Mouse (Mus musculus) kidney, embryonic 14.5 days (tissue): Measurements from ENCODE around the gene Gm11077. TPM values are rescaled to one million over a fixed set of nuclear protein-coding genes. Genes with fewer than 3 reads are reported as not detected.

ENCODE experiments used
- ATAC-seq: fragments of 200-750 bp; cut with Nextera tagmentation; 2 replicates; pipeline ENCODE4 v1.8.0; 2017; ENCODE audit warnings: moderate number of reproducible peaks, mild to moderate bottlenecking, moderate TSS enrichment, moderate library complexity; ENCODE audit not compliant: low FRiP score, low TSS enrichment
- H3K27ac ChIP-seq: fragments of 300-500 bp; sonication (generic); 2 replicates; pipeline ENCODE4 v1.5.1; 2014; ENCODE audit warnings: low read depth, mild to moderate bottlenecking, low read length, moderate library complexity, mixed read lengths
- H3K27me3 ChIP-seq: fragments of 300-500 bp; sonication (generic); 2 replicates; pipeline ENCODE4 v1.6.1; 2014; ENCODE audit warnings: mild to moderate bottlenecking, low read length; ENCODE audit not compliant: control insufficient read depth, insufficient read depth
- H3K36me3 ChIP-seq: fragments of 300-500 bp; sonication (generic); 2 replicates; pipeline ENCODE4 v1.6.1; 2014; ENCODE audit warnings: low read length, mixed read lengths; ENCODE audit not compliant: control insufficient read depth, insufficient read depth
- H3K4me1 ChIP-seq: fragments of 300-500 bp; sonication (generic); 2 replicates; pipeline ENCODE4 v1.6.1; 2014; ENCODE audit warnings: low read length, mixed read lengths; ENCODE audit not compliant: control insufficient read depth, insufficient read depth
- H3K4me2 ChIP-seq: fragments of 300-500 bp; sonication (generic); replicated peaks from 2 replicates; pipeline ENCODE4 v1.6.1; 2014; ENCODE audit warnings: low read depth, mild to moderate bottlenecking, low read length
- H3K4me3 ChIP-seq: fragments of 300-500 bp; sonication (generic); 2 replicates; pipeline ENCODE4 v1.5.1; 2014; ENCODE audit warnings: mild to moderate bottlenecking, low read length
- H3K9ac ChIP-seq: fragments of 300-500 bp; sonication (generic); 2 replicates; pipeline ENCODE4 v1.6.1; 2014; ENCODE audit warnings: low read depth, mild to moderate bottlenecking, low read length, moderate library complexity
- H3K9me3 ChIP-seq: fragments of 300-500 bp; sonication (generic); 2 replicates; pipeline ENCODE4 v1.6.1; 2016; ENCODE audit warnings: low read length; ENCODE audit not compliant: control insufficient read depth
- WGBS: fragments of 180-500 bp; shearing (Covaris S2); extraction: QIAGEN DNeasy Blood & Tissue Kit; methylation state at CpG from one replicate; pipeline ENCODE4 v1.1.7; 2014; 5-methylcytosine and 5-hydroxymethylcytosine counted together
- polyA plus RNA-seq: library from polyadenylated mRNA; unstranded; fragments of >200 nt; fragmentation: Nextera tagmentation; extraction: Ambion mirVana; gene quantifications from 2 replicates; pipeline ENCODE4 v1.2.1, GENCODE M21; 2014

Gene Gm11077
- polyA plus RNA-seq, 1 experiment from 2014 or later: not detected

DNA sequence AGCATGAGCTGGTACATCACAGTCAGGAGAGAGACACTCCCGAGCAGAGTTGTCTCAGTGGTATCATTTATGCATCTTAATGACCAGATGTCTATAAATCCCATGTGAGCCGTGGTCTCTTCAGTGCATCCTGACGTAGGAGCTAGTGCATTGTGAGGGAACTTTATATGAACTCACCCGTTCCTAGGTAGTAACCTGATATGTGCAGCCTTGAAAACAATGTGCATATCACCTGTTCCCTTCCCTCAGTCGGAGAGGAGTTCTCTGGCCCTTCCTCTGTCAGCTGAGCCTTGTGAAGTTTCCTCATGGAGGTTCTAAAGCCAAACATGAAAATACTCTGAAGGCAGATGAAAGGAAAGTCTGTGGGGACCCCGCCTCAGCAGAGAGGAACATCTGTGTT is 27.8 kb upstream of the Gm11077 start:
- Histone ChIP-seq H3K9me3 (peaks cover 7% of the 10 kb centered on the region; the same call in 1 of the 2 replicates), H3K27me3 (no peaks in the 10 kb centered on the region), H3K4me2 (no peak overlapping the region), H3K4me1 (no peaks in the 10 kb centered on the region), H3K4me3 (no peak overlapping the region), H3K9ac (no peak overlapping the region), H3K27ac (no peak overlapping the region), H3K36me3 (no peaks in the 10 kb centered on the region)
- 54% methylated on average over 6 of the region's 6 CpGs for WGBS
- ATAC-seq: no peak

DNA sequence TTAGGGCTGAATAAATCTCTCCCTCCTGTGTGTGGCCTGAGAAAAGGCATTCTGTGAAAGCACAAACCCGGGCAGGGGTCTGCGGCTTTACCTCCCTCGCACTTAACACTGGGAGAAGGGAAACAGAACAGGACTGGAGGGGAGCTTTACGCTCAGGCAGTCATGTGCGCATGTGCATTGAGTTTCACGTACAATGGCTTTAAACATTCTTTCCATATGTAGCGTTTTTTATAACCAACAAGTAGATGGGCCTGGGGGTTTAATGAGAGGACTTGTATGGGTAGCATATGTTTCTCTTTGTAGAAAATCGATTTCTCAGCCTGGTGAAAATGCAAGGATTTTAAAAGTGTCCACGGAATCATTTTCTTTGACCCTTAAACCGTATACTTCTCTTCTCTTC is 24.0 kb upstream of the Gm11077 start:
- H3K9me3 ChIP-seq: peaks cover 4% of the 10 kb centered on the region; the same call in 1 of the 2 replicates
- no peak overlapping the region for H3K4me2 ChIP-seq
- H3K4me1 ChIP-seq: 0 out of 2 replicates have a peak, but pooled peaks cover 4% of the 10 kb centered on the region
- H3K36me3 ChIP-seq: no peaks in the 10 kb centered on the region
- H3K4me3 ChIP-seq: no peak overlapping the region
- no peak overlapping the region for H3K27ac ChIP-seq
- H3K27me3 ChIP-seq: no peaks in the 10 kb centered on the region
- ATAC-seq: no peak
- no peak overlapping the region for H3K9ac ChIP-seq
- 42% methylated on average over 10 of the region's 10 CpGs for WGBS

DNA sequence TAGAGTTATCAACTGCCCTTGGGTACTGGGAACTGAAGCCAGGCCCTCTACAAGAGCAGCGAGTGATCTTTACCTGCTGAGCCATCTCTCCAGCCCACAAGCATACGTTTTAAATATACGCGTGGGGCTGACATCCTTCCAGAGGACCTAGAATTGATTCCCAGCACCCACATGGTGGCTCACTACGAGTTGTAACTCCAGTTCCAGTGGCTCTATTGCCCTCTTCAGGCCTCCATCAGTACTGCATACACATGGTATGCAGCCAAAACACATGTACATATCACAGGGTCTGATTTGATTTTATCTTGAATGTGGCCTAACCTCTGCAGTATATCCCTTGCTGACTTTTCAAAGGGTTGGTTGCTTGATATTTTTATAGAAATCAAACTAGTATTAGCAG is 23.0 kb upstream of the Gm11077 start:
- Histone ChIP-seq H3K4me1 (0 out of 2 replicates have a peak, but pooled peaks cover 4% of the 10 kb centered on the region), H3K9ac (no peak overlapping the region), H3K36me3 (no peaks in the 10 kb centered on the region), H3K4me2 (no peak overlapping the region), H3K9me3 (peaks cover 4% of the 10 kb centered on the region; the same call in 1 of the 2 replicates), H3K27ac (no peak overlapping the region), H3K27me3 (no peaks in the 10 kb centered on the region), H3K4me3 (no peak overlapping the region)
- no peak for ATAC-seq
- WGBS: 97% methylated on average over 5 of the region's 5 CpGs

DNA sequence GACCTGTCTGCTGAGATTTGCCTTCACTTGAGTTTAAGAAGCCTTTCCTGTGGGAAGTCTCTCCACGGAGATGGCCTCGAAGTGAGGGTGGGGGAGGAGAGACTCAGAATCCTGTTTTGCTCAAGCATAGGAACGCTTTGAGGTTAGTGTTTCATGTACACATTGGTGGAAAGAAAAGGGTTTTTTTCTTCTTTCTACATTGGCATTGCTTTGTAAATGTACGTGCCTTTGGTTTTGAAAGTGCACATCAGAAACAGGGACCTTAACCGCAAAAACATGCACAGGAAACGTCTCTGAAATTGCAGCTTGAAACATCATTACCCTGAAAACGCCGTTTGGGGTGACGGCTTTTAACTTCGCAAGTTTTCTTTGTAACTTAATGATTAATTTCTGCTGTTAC is 21.0 kb upstream of the Gm11077 start:
- H3K9me3 ChIP-seq: peaks cover 4% of the 10 kb centered on the region; the same call in 1 of the 2 replicates
- no peak overlapping the region for H3K27ac ChIP-seq
- no peak overlapping the region for H3K9ac ChIP-seq
- H3K36me3 ChIP-seq: no peaks in the 10 kb centered on the region
- no peak overlapping the region for H3K4me3 ChIP-seq
- no peaks in the 10 kb centered on the region for H3K27me3 ChIP-seq
- H3K4me1 ChIP-seq: 0 out of 2 replicates have a peak, but pooled peaks cover 4% of the 10 kb centered on the region
- ATAC-seq: no peak
- H3K4me2 ChIP-seq: no peak overlapping the region
- WGBS: 32% methylated on average over 10 of the region's 10 CpGs

DNA sequence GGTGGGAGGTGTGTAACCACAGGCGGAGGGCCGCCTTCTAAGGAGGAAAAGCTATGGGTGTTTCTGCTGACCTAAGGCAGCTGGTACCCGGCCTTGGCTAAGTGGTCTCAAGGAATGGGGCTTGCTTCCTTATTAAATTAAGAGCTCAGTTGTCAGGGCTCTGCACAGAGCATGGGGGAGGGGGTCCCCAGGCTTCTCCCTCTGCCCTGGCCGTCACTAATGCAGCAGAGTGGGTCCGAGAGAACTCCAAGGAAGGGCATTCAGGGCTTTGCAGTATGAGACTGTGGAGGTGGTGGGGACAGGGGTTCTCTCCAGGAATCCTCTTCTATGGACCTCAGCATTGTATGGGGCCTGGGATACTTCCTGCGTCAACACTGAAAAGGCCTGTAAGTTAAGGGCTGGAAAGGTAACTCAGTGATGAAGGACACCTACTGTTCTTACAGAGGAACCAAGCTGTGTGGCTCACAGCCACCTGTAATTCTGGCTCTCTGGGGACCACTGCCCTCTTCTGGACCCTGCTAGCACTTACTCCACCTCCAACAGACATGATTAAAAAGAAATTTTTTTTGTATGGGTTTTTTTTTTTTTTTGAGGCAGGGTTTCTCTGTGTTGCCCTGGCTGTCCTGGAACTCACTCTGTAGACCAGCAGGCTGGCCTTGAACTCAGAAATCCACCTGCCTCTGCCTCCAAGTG is 19.5 kb upstream of the Gm11077 start:
- H3K9ac ChIP-seq: no peak overlapping the region
- peaks cover 4% of the 10 kb centered on the region; the same call in 1 of the 2 replicates for H3K9me3 ChIP-seq
- H3K36me3 ChIP-seq: no peaks in the 10 kb centered on the region
- no peak for ATAC-seq
- no peak overlapping the region for H3K4me3 ChIP-seq
- H3K27me3 ChIP-seq: peaks cover 3% of the 10 kb centered on the region; the same call in 1 of the 2 replicates
- 0 out of 2 replicates have a peak, but pooled peaks cover 4% of the 10 kb centered on the region for H3K4me1 ChIP-seq
- WGBS: 72% methylated on average over 6 of the region's 6 CpGs
- no peak overlapping the region for H3K4me2 ChIP-seq
- H3K27ac ChIP-seq: no peak overlapping the region

DNA sequence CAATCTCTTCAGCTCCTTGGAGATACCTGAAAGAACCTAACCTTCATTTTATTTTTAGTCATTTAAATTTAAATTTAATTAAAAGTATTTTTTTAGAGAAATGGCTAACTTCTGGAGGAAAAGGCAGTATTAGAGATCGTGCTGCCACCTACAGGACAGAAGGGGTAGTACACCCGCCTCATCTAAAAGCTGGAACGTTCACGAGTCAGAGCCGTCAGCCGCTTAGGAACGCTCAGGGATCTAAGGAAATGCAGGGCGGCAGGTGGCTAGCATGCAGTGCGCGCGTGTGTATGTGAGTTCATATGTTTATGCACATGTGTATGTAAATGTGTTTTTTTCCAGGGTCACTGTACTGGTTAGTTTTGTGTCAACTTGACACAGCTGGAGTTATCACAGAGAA is 16.3 kb upstream of the Gm11077 start:
- no peak for ATAC-seq
- H3K4me2 ChIP-seq: no peak overlapping the region
- 0 out of 2 replicates have a peak, but pooled peaks cover 3% of the 10 kb centered on the region for H3K4me1 ChIP-seq
- H3K27me3 ChIP-seq: peaks cover 3% of the 10 kb centered on the region; the same call in 1 of the 2 replicates
- H3K27ac ChIP-seq: no peak overlapping the region
- H3K9me3 ChIP-seq: no peaks in the 10 kb centered on the region
- H3K4me3 ChIP-seq: no peak overlapping the region
- 8% methylated on average over 11 of the region's 11 CpGs for WGBS
- H3K9ac ChIP-seq: no peak overlapping the region
- H3K36me3 ChIP-seq: no peaks in the 10 kb centered on the region

DNA sequence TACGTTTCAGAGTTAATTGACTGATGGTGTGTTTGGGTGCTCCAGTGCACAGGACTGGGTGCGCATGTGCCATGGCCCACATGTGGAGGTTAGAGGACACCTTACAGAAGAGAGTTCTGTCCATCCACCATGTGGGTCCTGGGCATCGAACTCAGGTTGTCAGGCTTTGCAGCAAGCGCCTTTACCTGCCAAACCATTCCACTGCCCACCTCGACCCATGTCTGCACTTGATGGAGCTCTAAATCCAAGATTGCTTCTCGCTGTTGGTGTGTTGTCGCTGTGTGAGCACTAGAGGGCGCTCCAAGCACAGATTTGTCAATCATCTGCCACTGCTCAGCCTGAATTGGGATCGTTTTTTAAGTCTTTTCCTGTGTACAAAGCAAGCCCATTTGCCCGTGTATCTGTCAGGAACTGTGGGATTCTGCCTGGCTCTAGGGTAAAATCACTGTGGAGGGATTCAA is 14.1 kb upstream of the Gm11077 start:
- peak; percentile 63; the same call in 1 of the 2 replicates for ATAC-seq
- WGBS: 28% methylated on average over 10 of the region's 10 CpGs
- Histone ChIP-seq H3K4me1 (no peaks in the 10 kb centered on the region), H3K9ac (no peak overlapping the region), H3K27me3 (peaks cover 3% of the 10 kb centered on the region; the same call in 1 of the 2 replicates), H3K36me3 (no peaks in the 10 kb centered on the region), H3K4me3 (no peak overlapping the region), H3K27ac (no peak overlapping the region), H3K4me2 (no peak overlapping the region), H3K9me3 (no peaks in the 10 kb centered on the region)

DNA sequence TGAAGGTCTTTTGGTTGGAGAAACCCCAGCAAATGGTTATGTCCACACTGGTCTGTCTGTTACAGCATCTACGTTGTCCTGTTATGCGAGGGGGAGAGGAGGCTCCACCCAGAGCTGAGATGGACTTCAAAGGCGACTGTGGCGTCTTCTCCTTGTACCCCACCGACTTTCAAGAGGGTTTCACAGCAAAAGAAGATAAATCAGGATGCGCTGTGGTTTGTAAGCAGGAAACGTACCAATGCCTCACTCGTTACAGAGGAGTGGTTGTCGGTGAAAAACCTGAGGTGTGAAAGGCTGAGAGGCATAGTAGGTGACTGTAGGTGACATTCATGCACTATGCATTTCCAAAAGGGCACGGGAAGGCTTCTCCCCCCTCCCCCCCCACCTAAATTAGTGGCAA is 7.0 kb upstream of the Gm11077 start:
- Histone ChIP-seq H3K27ac (no peak overlapping the region), H3K4me2 (no peak overlapping the region), H3K4me3 (no peak overlapping the region), H3K27me3 (no peaks in the 10 kb centered on the region), H3K9ac (no peak overlapping the region), H3K36me3 (no peaks in the 10 kb centered on the region), H3K9me3 (no peaks in the 10 kb centered on the region), H3K4me1 (no peaks in the 10 kb centered on the region)
- ATAC-seq: no peak
- 66% methylated on average over 10 of the region's 10 CpGs for WGBS

DNA sequence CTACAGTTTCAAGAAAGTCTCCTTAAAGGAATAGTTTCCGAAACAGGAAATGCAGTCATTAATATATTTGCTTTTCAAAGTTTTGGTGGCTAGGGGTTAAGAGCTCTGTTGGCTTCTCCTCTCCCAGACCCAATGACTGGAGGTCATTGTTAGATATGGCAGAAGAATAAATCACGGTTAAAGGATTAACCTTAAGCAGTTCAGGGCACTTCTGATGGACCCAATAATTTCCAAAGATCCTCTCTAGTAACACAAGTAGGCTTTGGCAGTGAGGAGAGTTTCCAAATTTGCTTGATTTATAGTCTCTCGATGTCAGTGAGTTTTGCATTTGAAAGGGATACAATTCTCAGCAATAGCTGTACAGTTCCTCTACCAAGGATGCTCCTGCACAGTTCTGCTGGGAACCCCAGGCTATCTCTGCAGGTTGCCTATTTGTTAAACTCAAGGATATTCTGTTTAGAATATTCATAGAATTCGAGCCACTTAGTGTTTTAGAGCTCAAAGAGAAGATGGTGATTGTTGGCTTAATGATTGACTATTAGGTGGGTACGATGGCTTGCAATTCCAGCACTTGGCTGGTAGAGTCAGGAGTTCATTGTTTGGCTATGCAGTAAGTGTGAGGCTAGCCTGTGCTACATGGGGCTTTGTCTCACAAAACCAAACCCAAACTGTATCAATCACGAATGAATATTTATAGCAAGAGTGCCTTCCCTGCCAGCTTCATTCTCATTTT is 1.8 kb downstream of the Gm11077 start:
- Histone ChIP-seq H3K36me3 (no peaks in the 10 kb centered on the region), H3K4me1 (peaks cover 8% of the 10 kb centered on the region; the same call in 1 of the 2 replicates), H3K9ac (no peak overlapping the region), H3K27me3 (no peaks in the 10 kb centered on the region), H3K4me3 (no peak overlapping the region), H3K4me2 (no peak overlapping the region), H3K27ac (no peak overlapping the region), H3K9me3 (peaks cover 7% of the 10 kb centered on the region; the same call in 1 of the 2 replicates)
- 65% methylated on average over 6 of the region's 6 CpGs for WGBS
- ATAC-seq: no peak
